Mouse (Mus musculus): Measurements from ENCODE around the gene Selenok.

- TF ChIP-seq CTCF (IDR thresholded peaks at IDR 0.05; ENCODE audit: borderline replicate concordance, control insufficient read depth, extremely low read depth, insufficient read depth, low read length, poor library complexity): no peak
- TF ChIP-seq POLR2A (IDR thresholded peaks at IDR 0.05; ENCODE audit: control insufficient read depth, extremely low read depth, insufficient read depth, low read length, poor library complexity): no peak
These were observed 28.1 kb downstream of the Selenok start for GRCm38 (mm10) chr14:29996000-29996751.

All from thymus, adult 2 months (tissue).